Mouse (Mus musculus): ENCODE measurements around the gene Gatad2a.

GRCm38 (mm10) chr8:69956651-69957050 is 39.5 kb downstream of the Gatad2a start:
- no peak for TF ChIP-seq POLR2A (IDR thresholded peaks at IDR 0.05; ENCODE audit: extremely low read depth, insufficient read depth, low read length)
- TF ChIP-seq CTCF (IDR thresholded peaks at IDR 0.05; ENCODE audit: low read depth, low read length), result no peak
